ENCODE assay signal across 14 mouse cellular contexts in genomic region chr6:97962311-97962710, GRCm38 (mm10).
DNase-seq lines count a peak whose midpoint lies in the region.
"Had no signal": no experiment of that assay in that cellular context is flagged by ENCODE, and none has a peak within 500 bp of the region (broad histone marks: within the 10 kb centered on the region; RNA-seq: fewer than 3 reads in every experiment).

No protein-coding gene starts in this region.

- DNase-seq in heart, adult 8-10 months (ENCODE audit: low spot score): peak; percentile 11
- DNase-seq in heart, adult 11 months: no peak
- DNase-seq in thymus, postnatal 0 days (ENCODE audit: low spot score): peak; percentile 17
- DNase-seq in thymus, postnatal 36 days: no peak
- peak; percentile 77 for DNase-seq in ES-CJ7 (ENCODE audit: low read depth, low spot score)
- DNase-seq in brain, adult 2 months (ENCODE audit: low read depth, low spot score): peak; percentile 26
- DNase-seq in cerebellum, adult 9-11 months: no peak
- DNase-seq in ovary, postnatal 36 days (ENCODE audit: low spot score): no peak
- DNase-seq: cerebellum, adult 11 months; cerebellum, postnatal 10 days; gastrocnemius, postnatal 14 days; kidney, adult 11 months; lung, adult 18-20 months; thymus, adult 2 months had no signal

Comparison
In these comparisons a context has a peak if more than half of its experiments do, and no peak if none do; other contexts are left out.
1. DNase-seq: peak in heart, adult 8-10 months (single experiment), thymus, postnatal 0 days (single experiment), ES-CJ7 (single experiment) and brain, adult 2 months (single experiment); none in heart, adult 11 months (single experiment), thymus, postnatal 36 days (0 of 2), cerebellum, adult 9-11 months (single experiment) and ovary, postnatal 36 days (single experiment).